Mouse (Mus musculus): Measurements from ENCODE around the gene Sgcd.

GRCm38 (mm10) chr11:47050390-47050789 is 938.4 kb downstream of the Sgcd start:
- no peak for TF ChIP-seq POLR2A (IDR thresholded peaks at IDR 0.05; ENCODE audit: insufficient read length, low read depth)
- TF ChIP-seq TCF3 (IDR thresholded peaks at IDR 0.05; ENCODE audit: insufficient read length, low read depth) = no peak
- TF ChIP-seq E2F4 (IDR thresholded peaks at IDR 0.05; ENCODE audit: insufficient read depth) = no peak
- TF ChIP-seq POLR2AphosphoS2 (IDR thresholded peaks at IDR 0.05; ENCODE audit: insufficient read length, low read depth) = no peak
- TF ChIP-seq TCF12 (IDR thresholded peaks at IDR 0.05; ENCODE audit: insufficient read depth, poor library complexity, severe bottlenecking) = no peak
- no peak for TF ChIP-seq USF1 (IDR thresholded peaks at IDR 0.05; ENCODE audit: low read depth)
- no peak for TF ChIP-seq MYOD1 (IDR thresholded peaks at IDR 0.05; ENCODE audit: control insufficient read depth in 1 of 3, insufficient read length in 2 of 3, low read depth in 2 of 3)
- no peak for TF ChIP-seq CEBPB (IDR thresholded peaks at IDR 0.05; ENCODE audit: insufficient read depth, poor library complexity, severe bottlenecking)
